Mouse (Mus musculus): ENCODE results near the gene Lrrc41. TPM values are rescaled to one million over a fixed set of nuclear protein-coding genes. Genes with fewer than 3 reads are reported as not detected.
A peak's percentile ranks its signal among the peaks of the same experiment; 100 is the strongest.

Lrrc41 gene
- polyA plus RNA-seq, 1 experiment, result 47.3 TPM

- Histone ChIP-seq H3K27ac (ENCODE audit: insufficient read depth, low read depth, low read length) (no peak overlapping the region), H3K27me3 (replicated peaks; ENCODE audit: control insufficient read depth, insufficient read depth, low read length) (no peaks in the 10 kb centered on the region), H3K36me3 (ENCODE audit: control insufficient read depth, insufficient read depth, low read length) (peaks cover 7% of the 10 kb centered on the region), H3K4me3 (ENCODE audit: insufficient read depth, low read depth, low read length) (no peak overlapping the region), H3K4me1 (ENCODE audit: control insufficient read depth, insufficient read depth, low read length) (no peaks in the 10 kb centered on the region)
- DNase-seq, result no peak
- 83% methylated on average over 1 of the region's 1 CpGs for WGBS
- TF ChIP-seq POLR2A (IDR thresholded peaks at IDR 0.05; ENCODE audit: low read depth, low read length) (no peak), CTCF (conservative IDR thresholded peaks at IDR 0.05; ENCODE audit: insufficient read depth, insufficient read length, low read depth, low read length) (no peak)
These were observed 11.2 kb upstream of the Lrrc41 start for GRCm38 (mm10) chr4:116063855-116064254.

GRCm38 (mm10) chr4:116070116-116070515 lies 5.0 kb upstream of the Lrrc41 start:
- H3K4me1 ChIP-seq (ENCODE audit: control insufficient read depth, insufficient read depth, low read length), result peaks cover 10% of the 10 kb centered on the region; the same call in 1 of the 2 replicates

GRCm38 (mm10) chr4:116073146-116073545 lies 1.9 kb upstream of the Lrrc41 start:
- TF ChIP-seq POLR2A (IDR thresholded peaks at IDR 0.05; ENCODE audit: low read depth, low read length) (no peak), CTCF (conservative IDR thresholded peaks at IDR 0.05; ENCODE audit: insufficient read depth, insufficient read length, low read depth, low read length) (peak; percentile 28; the same call in 1 of the 2 replicates)
- Histone ChIP-seq H3K4me1 (ENCODE audit: control insufficient read depth, insufficient read depth, low read length) (peaks cover 22% of the 10 kb centered on the region), H3K4me3 (ENCODE audit: insufficient read depth, low read depth, low read length) (no peak overlapping the region), H3K36me3 (ENCODE audit: control insufficient read depth, insufficient read depth, low read length) (peaks cover 10% of the 10 kb centered on the region), H3K27me3 (replicated peaks; ENCODE audit: control insufficient read depth, insufficient read depth, low read length) (no peaks in the 10 kb centered on the region; the same call in 1 of the 2 replicates), H3K27ac (ENCODE audit: insufficient read depth, low read depth, low read length) (no peak overlapping the region)
- peak; percentile 27 for DNase-seq
- 36% methylated on average over 4 of the region's 4 CpGs for WGBS

More at GRCm38 (mm10) chr4:116070116-116070515, 5.0 kb upstream of the Lrrc41 start:
- TF ChIP-seq CTCF (conservative IDR thresholded peaks at IDR 0.05; ENCODE audit: insufficient read depth, insufficient read length, low read depth, low read length), result no peak
- no peak for TF ChIP-seq POLR2A (IDR thresholded peaks at IDR 0.05; ENCODE audit: low read depth, low read length)
- DNase-seq, result no peak
- no peak overlapping the region for H3K4me3 ChIP-seq (ENCODE audit: insufficient read depth, low read depth, low read length)
- no peaks in the 10 kb centered on the region; the same call in 1 of the 2 replicates for H3K27me3 ChIP-seq (replicated peaks; ENCODE audit: control insufficient read depth, insufficient read depth, low read length)
- H3K27ac ChIP-seq (ENCODE audit: insufficient read depth, low read depth, low read length), result no peak overlapping the region
- peaks cover 13% of the 10 kb centered on the region for H3K36me3 ChIP-seq (ENCODE audit: control insufficient read depth, insufficient read depth, low read length)
- WGBS, result 35% methylated on average over 6 of the region's 6 CpGs

GRCm38 (mm10) chr4:116074145-116074675 lies 859 bp upstream of the Lrrc41 start:
- Histone ChIP-seq H3K4me3 (ENCODE audit: insufficient read depth, low read depth, low read length) (peak overlapping the region; percentile 99), H3K27me3 (replicated peaks; ENCODE audit: control insufficient read depth, insufficient read depth, low read length) (no peaks in the 10 kb centered on the region; the same call in 1 of the 2 replicates), H3K27ac (ENCODE audit: insufficient read depth, low read depth, low read length) (peak overlapping the region; percentile 99), H3K36me3 (ENCODE audit: control insufficient read depth, insufficient read depth, low read length) (peaks cover 5% of the 10 kb centered on the region), H3K4me1 (ENCODE audit: control insufficient read depth, insufficient read depth, low read length) (peaks cover 22% of the 10 kb centered on the region)
- DNase-seq, result peak; percentile 30
- no peak for TF ChIP-seq CTCF (conservative IDR thresholded peaks at IDR 0.05; ENCODE audit: insufficient read depth, insufficient read length, low read depth, low read length)
- no peak for TF ChIP-seq POLR2A (IDR thresholded peaks at IDR 0.05; ENCODE audit: low read depth, low read length)
- WGBS, result 1% methylated on average over 8 of the region's 8 CpGs

- Histone ChIP-seq H3K4me3 (ENCODE audit: insufficient read depth, low read depth, low read length) (peak overlapping the region; percentile 94), H3K36me3 (ENCODE audit: control insufficient read depth, insufficient read depth, low read length) (peaks cover 3% of the 10 kb centered on the region), H3K27ac (ENCODE audit: insufficient read depth, low read depth, low read length) (peak overlapping the region; percentile 57), H3K4me1 (ENCODE audit: control insufficient read depth, insufficient read depth, low read length) (peaks cover 22% of the 10 kb centered on the region), H3K27me3 (replicated peaks; ENCODE audit: control insufficient read depth, insufficient read depth, low read length) (no peaks in the 10 kb centered on the region; the same call in 1 of the 2 replicates)
- TF ChIP-seq CTCF (conservative IDR thresholded peaks at IDR 0.05; ENCODE audit: insufficient read depth, insufficient read length, low read depth, low read length) (no peak; the same call in 1 of the 2 replicates), POLR2A (IDR thresholded peaks at IDR 0.05; ENCODE audit: low read depth, low read length) (no peak)
- under 1% methylated on average over 77 of the region's 77 CpGs for WGBS
- peak; percentile 78 for DNase-seq
These were observed 731 bp downstream of the Lrrc41 start for GRCm38 (mm10) chr4:116075631-116076368.

- Histone ChIP-seq H3K36me3 (ENCODE audit: control insufficient read depth, insufficient read depth, low read length) (peaks cover 4% of the 10 kb centered on the region), H3K27ac (ENCODE audit: insufficient read depth, low read depth, low read length) (peak overlapping the region; percentile 57), H3K27me3 (replicated peaks; ENCODE audit: control insufficient read depth, insufficient read depth, low read length) (no peaks in the 10 kb centered on the region; the same call in 1 of the 2 replicates), H3K4me1 (ENCODE audit: control insufficient read depth, insufficient read depth, low read length) (peaks cover 22% of the 10 kb centered on the region), H3K4me3 (ENCODE audit: insufficient read depth, low read depth, low read length) (peak overlapping the region; percentile 94)
- 1% methylated on average over 37 of the region's 37 CpGs for WGBS
- no peak for TF ChIP-seq POLR2A (IDR thresholded peaks at IDR 0.05; ENCODE audit: low read depth, low read length)
- no peak for TF ChIP-seq CTCF (conservative IDR thresholded peaks at IDR 0.05; ENCODE audit: insufficient read depth, insufficient read length, low read depth, low read length)
- DNase-seq, result peak; percentile 53
These were observed 1.5 kb downstream of the Lrrc41 start for GRCm38 (mm10) chr4:116076369-116077231.
